Mouse (Mus musculus) R1 (cell line): ENCODE measurements around the gene Slc25a29.
"Not testable (repeated sequence)": the region's sequence is repeated elsewhere in the genome, so short reads cannot be mapped to it uniquely, and the experiment has no call there.

Experiments used
- DNase-seq: peaks from one replicate; pipeline ENCODE4 v3.0.0-alpha.2; 2018; ENCODE audit warnings: low read depth, low spot score

Slc25a29 gene

GRCm38 (mm10) chr12:108835840-108836409 lies at the start of gene Slc25a29, which contains the start of gene Slc25a47:
Slc25a29 (minus strand) TSS chr12:108835883.
Slc25a47 (plus strand) TSS chr12:108836046.
- peak; percentile 93 for DNase-seq

DNA sequence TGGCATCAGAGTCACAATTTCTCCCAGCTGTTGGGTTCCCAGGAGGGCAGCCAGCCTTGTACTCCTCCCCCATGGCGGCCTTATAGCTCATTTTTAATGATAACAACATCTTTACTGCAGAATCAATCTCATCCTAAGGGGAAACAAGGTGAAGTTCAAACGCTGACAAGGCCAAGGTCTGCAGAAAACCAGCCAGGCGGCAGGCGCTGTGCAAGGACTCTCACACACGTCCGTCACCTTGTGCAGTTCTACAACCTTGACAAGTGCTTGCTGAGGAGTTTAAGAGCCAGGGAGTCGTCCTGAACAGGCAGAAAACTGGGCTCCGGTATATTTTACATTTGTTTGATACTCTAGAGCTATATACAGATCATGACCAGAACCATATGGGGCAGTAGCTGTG lies 47.1 kb upstream of the Slc25a29 start:
- no peak for DNase-seq

DNA sequence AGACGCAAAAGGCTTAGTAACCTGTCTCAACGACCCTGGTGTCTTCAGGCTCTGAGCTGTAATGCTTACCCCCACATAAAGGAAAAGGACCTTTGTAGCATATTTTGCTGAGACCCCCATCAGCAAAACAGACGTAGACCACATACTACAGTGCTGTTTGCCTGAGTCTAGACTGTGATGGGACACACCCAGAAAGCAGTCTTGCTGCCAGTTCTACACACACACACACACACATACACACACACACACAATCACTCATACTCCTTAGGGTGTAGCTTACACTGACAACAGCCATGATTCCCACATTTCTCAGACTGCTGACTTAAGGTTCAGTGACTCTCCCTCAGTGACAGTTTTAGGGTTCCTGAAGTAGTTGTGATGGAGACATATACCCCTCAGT lies 45.5 kb upstream of the Slc25a29 start:
- DNase-seq, result no peak

DNA sequence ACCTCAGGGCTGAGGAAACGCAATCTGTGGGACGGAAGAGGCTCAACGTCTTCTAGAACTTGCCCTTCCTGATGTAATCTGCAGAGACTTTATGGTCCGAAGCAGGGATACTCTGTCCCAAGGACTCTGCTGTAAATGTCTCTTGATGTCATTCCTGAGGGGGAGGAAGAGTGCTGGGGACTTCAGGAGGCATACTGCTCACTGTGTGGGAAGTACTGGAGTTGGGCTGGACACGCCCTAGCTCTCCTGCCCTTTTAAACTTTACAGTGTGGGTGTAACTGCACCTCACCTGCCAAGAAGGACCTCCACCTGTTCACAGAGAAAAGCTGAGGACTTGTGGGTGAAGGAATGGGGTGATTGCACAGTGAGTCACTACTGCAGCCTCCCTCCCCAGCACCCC lies 44.9 kb upstream of the Slc25a29 start:
- no peak for DNase-seq

DNA sequence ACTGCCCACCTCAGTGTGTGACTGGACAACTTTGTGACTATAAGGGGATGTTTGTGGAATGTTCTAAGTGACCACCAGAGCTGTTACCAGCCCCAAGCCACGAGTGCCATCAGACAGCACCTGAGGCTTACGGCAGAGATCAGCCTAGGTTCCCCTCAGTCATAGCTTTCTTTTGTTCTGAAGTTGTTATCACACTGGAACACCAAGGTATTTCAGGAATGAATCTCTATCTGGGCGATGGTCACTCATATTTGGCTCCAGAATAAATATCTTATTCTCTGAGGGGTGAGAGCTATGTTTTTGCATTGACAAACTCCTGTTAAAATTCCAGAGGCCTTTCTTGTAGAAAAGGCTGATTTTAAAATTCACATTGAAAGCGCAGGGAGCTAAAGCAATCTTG lies 43.5 kb upstream of the Slc25a29 start:
- DNase-seq, result no peak

- DNase-seq, result no peak
Measured at GRCm38 (mm10) chr12:108873122-108873521, 37.4 kb upstream of the Slc25a29 start.

- peak; percentile 71 for DNase-seq
Measured at GRCm38 (mm10) chr12:108869575-108869974, 33.9 kb upstream of the Slc25a29 start.

- no peak for DNase-seq
Measured at GRCm38 (mm10) chr12:108865007-108865494, 29.4 kb upstream of the Slc25a29 start.

DNA sequence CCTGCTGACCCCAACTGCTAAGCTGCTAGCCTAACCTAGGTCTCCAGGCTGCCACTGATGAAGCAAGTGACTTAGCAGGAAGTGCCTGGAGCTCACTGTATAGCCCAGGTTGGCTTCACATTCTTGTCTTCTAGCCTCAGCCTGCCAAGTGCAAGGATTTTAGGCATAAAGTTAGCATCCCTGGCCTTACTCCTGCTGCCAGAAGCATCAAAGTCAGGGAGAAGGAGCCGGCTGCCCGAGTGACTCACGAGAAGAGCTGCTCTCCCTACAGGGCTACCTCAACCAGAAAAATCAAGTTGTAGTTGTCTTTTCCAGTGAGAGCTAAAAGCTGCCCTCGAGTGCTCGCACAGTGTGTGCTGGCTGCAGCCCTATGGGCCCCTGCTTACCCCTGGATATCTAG lies 22.8 kb upstream of the Slc25a29 start:
- DNase-seq, result no peak

DNA sequence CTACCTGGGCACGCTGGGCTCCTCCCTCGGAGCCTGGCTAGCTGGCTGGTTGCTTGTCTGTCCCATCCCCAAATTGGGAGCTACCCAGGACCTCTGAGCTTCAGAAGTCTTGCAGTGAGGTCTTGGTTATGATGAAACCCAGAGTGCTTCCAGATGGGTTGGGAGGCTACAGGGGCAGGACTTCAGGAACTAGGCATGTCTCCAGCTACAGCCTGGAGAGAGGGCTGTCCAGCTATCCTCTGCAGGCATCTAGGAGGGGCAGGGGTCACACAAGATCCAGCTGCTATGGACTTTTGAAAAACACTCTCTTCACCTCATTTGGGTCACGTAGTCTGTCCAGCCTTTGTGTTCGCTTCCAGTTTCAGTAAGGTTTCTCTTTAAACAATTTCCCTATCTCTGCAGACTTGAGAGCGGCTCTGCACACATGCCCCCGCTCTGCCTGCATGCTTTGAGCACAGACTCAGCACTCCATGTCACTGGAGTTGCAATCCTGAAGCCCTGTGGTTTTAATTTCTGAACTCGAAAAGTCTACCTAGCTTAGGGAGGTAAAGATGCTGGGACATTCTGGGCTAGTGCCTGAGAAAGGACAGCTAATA lies 22.0 kb upstream of the Slc25a29 start:
- DNase-seq, result no peak

DNA sequence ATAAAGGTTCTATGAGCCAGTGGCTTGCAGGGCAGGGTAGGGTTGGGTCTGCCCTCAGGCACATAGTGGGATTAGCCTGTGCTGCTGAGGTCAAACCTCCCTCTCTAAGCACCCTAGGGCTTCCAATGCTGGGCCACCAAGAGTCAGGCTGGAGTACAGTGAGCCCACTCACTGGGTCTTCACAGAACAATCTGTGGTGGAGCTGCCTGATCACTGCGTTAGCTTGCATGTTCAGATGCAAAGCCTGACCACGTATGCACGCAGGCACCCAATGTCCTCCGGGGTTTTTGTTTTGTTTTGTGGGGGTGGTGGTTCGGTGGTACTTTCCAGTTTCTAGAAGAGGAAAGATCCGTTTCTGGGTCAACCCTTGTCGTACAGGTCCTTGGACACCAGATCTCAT lies 21.4 kb upstream of the Slc25a29 start:
- DNase-seq, result no peak

DNA sequence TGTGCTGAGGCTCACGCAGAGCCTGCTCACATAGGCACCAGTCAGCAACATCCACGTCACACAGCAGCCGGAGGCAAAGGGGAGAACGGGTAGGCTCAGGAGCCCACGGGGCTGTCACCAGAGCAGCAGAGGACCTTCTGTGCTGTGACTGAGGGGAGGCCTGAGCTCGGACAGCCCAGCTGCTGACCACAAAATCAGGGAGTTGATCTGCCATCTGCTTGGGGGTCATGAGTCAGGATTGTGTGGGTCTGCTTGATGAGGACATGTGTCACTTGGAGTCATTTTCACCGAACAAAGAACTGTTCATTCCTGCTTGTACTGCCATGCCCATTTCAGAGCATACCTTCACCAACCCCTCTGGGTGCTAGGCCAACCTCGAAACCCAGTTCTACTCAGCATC lies 20.5 kb upstream of the Slc25a29 start:
- DNase-seq, result no peak

- DNase-seq, result no peak
Measured at GRCm38 (mm10) chr12:108855081-108855480, 19.4 kb upstream of the Slc25a29 start.

- no peak for DNase-seq
Measured at GRCm38 (mm10) chr12:108852822-108853221, 17.1 kb upstream of the Slc25a29 start.

- DNase-seq, result no peak
Measured at GRCm38 (mm10) chr12:108850886-108851285, 15.2 kb upstream of the Slc25a29 start.

GRCm38 (mm10) chr12:108850129-108850528 lies 14.4 kb upstream of the Slc25a29 start:
- no peak for DNase-seq

GRCm38 (mm10) chr12:108849488-108850022 lies 13.9 kb upstream of the Slc25a29 start:
- DNase-seq, result no peak

DNA sequence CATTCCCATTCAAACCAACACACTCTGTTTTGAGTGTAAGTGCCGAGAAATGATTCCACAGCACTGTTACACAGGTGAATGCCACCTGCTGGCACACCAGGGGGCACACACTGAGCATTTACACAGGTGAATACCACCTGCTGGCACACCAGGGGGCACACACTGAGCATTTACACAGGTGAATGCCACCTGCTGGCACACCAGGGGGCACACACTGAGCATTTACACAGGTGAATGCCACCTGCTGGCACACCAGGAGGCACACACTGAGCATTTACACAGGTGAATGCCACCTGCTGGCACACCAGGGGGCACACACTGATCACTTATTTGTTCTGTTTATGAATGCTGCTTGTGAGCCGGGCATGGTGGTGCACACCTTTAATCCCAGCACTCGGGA lies 12.3 kb upstream of the Slc25a29 start:
- not testable (repeated sequence) for DNase-seq

GRCm38 (mm10) chr12:108842663-108843062 lies 7.0 kb upstream of the Slc25a29 start:
- DNase-seq, result no peak

DNA sequence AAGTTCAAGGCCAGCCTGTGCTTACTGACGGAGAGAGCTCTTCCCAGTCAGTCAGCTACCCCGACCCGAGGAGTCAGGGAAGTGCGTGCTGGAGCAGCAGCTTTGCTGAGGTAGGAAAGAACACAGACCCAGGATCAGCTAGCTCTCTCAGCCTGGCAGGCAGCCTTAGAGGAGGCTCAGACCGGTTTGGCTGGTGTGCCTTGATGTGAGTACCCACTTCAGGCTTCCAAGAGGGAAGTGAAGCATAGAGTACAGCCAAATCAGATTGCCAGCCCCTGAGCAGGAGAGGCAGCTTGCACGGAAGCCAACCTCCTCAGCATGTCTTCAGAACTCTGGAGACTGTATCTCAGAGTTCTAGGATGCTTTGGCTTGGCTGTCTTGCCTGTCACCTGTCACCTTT lies 5.5 kb upstream of the Slc25a29 start:
- DNase-seq, result no peak

- no peak for DNase-seq
Measured at GRCm38 (mm10) chr12:108836722-108837121, 1.0 kb upstream of the Slc25a29 start.

DNA sequence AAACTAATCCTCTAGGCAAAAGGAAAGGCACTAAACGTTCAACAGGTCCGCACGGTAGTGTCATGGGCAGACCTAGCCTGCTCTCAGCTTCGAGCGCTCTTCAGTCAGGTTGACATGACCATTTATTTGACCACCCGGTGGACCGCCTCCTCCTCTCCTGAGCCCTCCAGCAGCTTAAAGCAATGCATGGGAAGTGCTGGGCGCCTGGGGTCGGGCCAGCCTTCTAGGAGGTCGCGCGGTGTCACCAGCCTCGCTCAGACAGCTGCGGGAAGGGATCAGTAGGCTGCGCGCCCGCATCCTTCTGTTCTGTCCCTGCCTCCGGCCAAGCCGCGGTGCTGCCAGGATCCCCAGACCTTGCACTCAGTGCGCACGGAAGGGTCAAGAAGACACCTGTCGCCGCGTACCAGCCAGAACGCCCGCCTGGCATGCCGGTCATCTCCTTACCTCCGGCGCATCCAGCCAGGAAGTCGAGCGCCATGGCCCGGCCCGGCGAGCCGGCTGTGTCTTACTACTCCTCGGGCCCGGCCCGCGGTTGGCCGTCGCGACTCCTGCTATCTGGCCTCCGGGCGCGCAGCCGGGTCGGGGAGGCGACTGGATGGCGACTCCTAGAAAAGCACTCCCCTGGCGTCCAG lies 359 bp downstream of the Slc25a29 start:
- no peak for DNase-seq

DNA sequence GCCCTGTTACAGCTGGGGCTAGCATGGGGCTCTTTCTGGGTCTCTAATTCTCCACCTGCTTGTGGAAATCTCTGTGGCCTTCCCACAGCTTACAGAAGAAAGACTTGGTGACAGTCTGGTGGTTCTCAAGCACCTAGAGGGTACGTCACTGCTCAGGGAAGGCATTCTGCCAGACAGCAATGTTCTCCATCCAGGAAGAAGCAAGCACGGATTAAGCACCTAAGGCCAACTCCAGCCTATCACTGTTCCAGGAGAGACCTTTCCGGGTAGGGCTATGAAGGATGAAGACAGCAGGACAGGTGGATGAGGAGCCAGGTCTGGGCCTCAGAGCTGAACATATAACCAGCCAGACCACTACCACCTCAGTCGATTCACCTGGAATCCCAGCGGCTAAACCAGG lies 897 bp downstream of the Slc25a29 start:
- DNase-seq, result no peak
